Mouse (Mus musculus) MEL (cell line): Measurements from ENCODE around the gene Slc44a5.

ENCODE experiments used
- CTCF ChIP-seq, 3 experiments: IDR thresholded peaks in 2 of 3; conservative IDR thresholded peaks in 1 of 3; 2 replicates each; pipeline ENCODE4 v1.5.1; 2011 to 2012; ENCODE audit warnings: low read length in 3 of 3, low read depth in 2 of 3, mild to moderate bottlenecking in 2 of 3, improper control_type of control experiment in 1 of 3, inconsistent platforms in 1 of 3, mixed read lengths in 1 of 3, moderate library complexity in 1 of 3; ENCODE audit not compliant: control insufficient read depth in 1 of 3, insufficient read depth in 1 of 3, poor library complexity in 1 of 3, severe bottlenecking in 1 of 3
- E2F4 ChIP-seq: IDR thresholded peaks from 2 replicates; pipeline ENCODE4 v1.6.1; 2011; ENCODE audit warnings: low read depth, low read length, improper control_type of control experiment, borderline replicate concordance
- ETS1 ChIP-seq: IDR thresholded peaks from 2 replicates; pipeline ENCODE4 v1.6.1; 2012; ENCODE audit warnings: low read depth, mild to moderate bottlenecking, inconsistent platforms, low read length, improper control_type of control experiment, moderate library complexity
- GATA1 ChIP-seq: IDR thresholded peaks from 2 replicates; pipeline ENCODE4 v1.6.1; 2011; ENCODE audit warnings: low read depth, low read length, improper control_type of control experiment
- MAFK ChIP-seq: IDR thresholded peaks from 2 replicates; pipeline ENCODE4 v1.6.1; 2011; ENCODE audit warnings: low read depth, mild to moderate bottlenecking, low read length, improper control_type of control experiment, borderline replicate concordance
- POLR2A ChIP-seq, 2 experiments: IDR thresholded peaks; 2 replicates each; pipeline ENCODE4 v1.6.1; 2011 to 2012; ENCODE audit warnings: low read length in 2 of 2, mild to moderate bottlenecking in 2 of 2, control low read depth in 1 of 2, improper control_type of control experiment in 1 of 2, low read depth in 1 of 2, moderate library complexity in 1 of 2; ENCODE audit not compliant: control insufficient read depth in 1 of 2, insufficient read depth in 1 of 2, poor library complexity in 1 of 2
- POLR2AphosphoS2 ChIP-seq: IDR thresholded peaks from 2 replicates; pipeline ENCODE4 v1.6.1; 2011; ENCODE audit warnings: low read length, improper control_type of control experiment
- RCOR1 ChIP-seq: IDR thresholded peaks from 2 replicates; pipeline ENCODE4 v1.6.1; 2012; ENCODE audit warnings: low read depth, mild to moderate bottlenecking, inconsistent platforms, low read length, improper control_type of control experiment
- USF1 ChIP-seq: IDR thresholded peaks from 2 replicates; pipeline ENCODE4 v1.6.1; 2014; ENCODE audit warnings: low read depth, mild to moderate bottlenecking, inconsistent platforms, low read length, improper control_type of control experiment, moderate library complexity
- ZMIZ1 ChIP-seq: IDR thresholded peaks from 2 replicates; pipeline ENCODE4 v1.6.1; 2012; ENCODE audit warnings: low read depth, mild to moderate bottlenecking, inconsistent platforms, low read length, improper control_type of control experiment, moderate library complexity

- peak; percentile 95 for TF ChIP-seq ZMIZ1
- no peak for TF ChIP-seq RCOR1
- TF ChIP-seq ETS1, result peak; percentile 40; the same call in 1 of the 2 replicates
- TF ChIP-seq POLR2AphosphoS2, result peak; percentile 95
- peak; percentile 92 for TF ChIP-seq POLR2A (IDR thresholded peaks at IDR 0.05; ENCODE audit: control insufficient read depth in 1 of 2, insufficient read depth in 1 of 2, low read depth in 1 of 2, low read length in 2 of 2, poor library complexity in 1 of 2)
- TF ChIP-seq USF1, result no peak
- TF ChIP-seq MAFK, result no peak
- no peak for TF ChIP-seq GATA1
- no peak for TF ChIP-seq E2F4
- no peak for TF ChIP-seq CTCF (IDR thresholded peaks at IDR 0.05 in 2 of 3, conservative IDR thresholded peaks at IDR 0.05 in 1 of 3; ENCODE audit: control insufficient read depth in 1 of 3, insufficient read depth in 1 of 3, low read depth in 2 of 3, low read length in 3 of 3, poor library complexity in 1 of 3, severe bottlenecking in 1 of 3)
Measured at GRCm38 (mm10) chr3:153944335-153944990, 28.8 kb upstream of the Slc44a5 start, which contains the start of gene Acadm.
